ENCODE assay signal across 10 mouse cellular contexts in genomic region chr5:90601469-90601868, GRCm38 (mm10). TPM values are rescaled to one million over a fixed set of nuclear protein-coding genes. Genes with fewer than 3 reads are reported as not detected.
DNase-seq lines count a peak whose midpoint lies in the region; ATAC-seq and TF ChIP-seq lines count a peak whose summit lies in the region.
"Had no signal": no experiment of that assay in that cellular context is flagged by ENCODE, and none has a peak within 500 bp of the region (broad histone marks: within the 10 kb centered on the region; RNA-seq: fewer than 3 reads in every experiment).

No protein-coding gene starts in this region.

- no peak for ATAC-seq in heart, postnatal 0 days (ENCODE audit: insufficient read depth, low read depth)
- ATAC-seq in heart, embryonic 11.5 days (replicated peaks; ENCODE audit: insufficient number of reproducible peaks, low FRiP score, low TSS enrichment) = no peak
- ATAC-seq in activated CD4-positive, CD25-positive, alpha-beta regulatory T cell, adult 4 months = peak; percentile 32
- ATAC-seq in forebrain, embryonic 16.5 days = peak; percentile 50; the same call in 1 of the 2 replicates
- no peak for ATAC-seq in midbrain, embryonic 14.5 days (ENCODE audit: low FRiP score, low TSS enrichment)

- no peak for TF ChIP-seq EP300 in heart, postnatal 0 days (IDR thresholded peaks at IDR 0.05; ENCODE audit: low read depth)

- WGBS in heart, postnatal 0 days = 15% methylated on average over 6 of the region's 6 CpGs
- 18% methylated on average over 6 of the region's 6 CpGs for WGBS in heart, embryonic 11.5 days (ENCODE audit: insufficient replicate concordance)
- WGBS in forebrain, embryonic 16.5 days = 21% methylated on average over 6 of the region's 6 CpGs
- 25% methylated on average over 6 of the region's 6 CpGs for WGBS in midbrain, embryonic 14.5 days

- peaks cover 8% of the 10 kb centered on the region; the same call in 1 of the 2 replicates for H3K4me1 ChIP-seq in heart, postnatal 0 days (ENCODE audit: control insufficient read depth, insufficient read depth)
- H3K4me1 ChIP-seq in heart, embryonic 11.5 days (ENCODE audit: control insufficient read depth, insufficient read depth, low read length) = no peaks in the 10 kb centered on the region
- H3K4me1 ChIP-seq in forebrain, embryonic 16.5 days (replicated peaks; ENCODE audit: control insufficient read depth, insufficient read depth, low read length) = no peaks in the 10 kb centered on the region; the same call in 1 of the 2 replicates
- H3K4me1 ChIP-seq in midbrain, embryonic 14.5 days (ENCODE audit: control insufficient read depth, insufficient read depth, low read length) = no peaks in the 10 kb centered on the region

- no peak overlapping the region for H3K9ac ChIP-seq in heart, postnatal 0 days (replicated peaks; ENCODE audit: low read depth, low read length)
- no peak overlapping the region for H3K9ac ChIP-seq in heart, embryonic 11.5 days (ENCODE audit: low read depth, low read length)
- H3K9ac ChIP-seq in forebrain, embryonic 16.5 days (replicated peaks; ENCODE audit: low read depth, low read length) = no peak overlapping the region
- H3K9ac ChIP-seq in midbrain, embryonic 14.5 days (replicated peaks; ENCODE audit: low read length) = no peak overlapping the region

- no peak overlapping the region for H3K27ac ChIP-seq in heart, postnatal 0 days (ENCODE audit: low read depth)
- no peak overlapping the region for H3K27ac ChIP-seq in heart, embryonic 11.5 days (ENCODE audit: low read depth, low read length)
- H3K27ac ChIP-seq in forebrain, embryonic 16.5 days (ENCODE audit: low read length) = no peak overlapping the region
- H3K27ac ChIP-seq in layer of hippocampus, adult 2 months = no peak overlapping the region
- no peak overlapping the region for H3K27ac ChIP-seq in midbrain, embryonic 14.5 days (replicated peaks; ENCODE audit: low read depth, low read length)

- no peaks in the 10 kb centered on the region for H3K9me3 ChIP-seq in heart, postnatal 0 days (replicated peaks; ENCODE audit: control insufficient read depth, low read length)
- H3K9me3 ChIP-seq in heart, embryonic 11.5 days (replicated peaks; ENCODE audit: control insufficient read depth, low read length) = no peaks in the 10 kb centered on the region
- no peaks in the 10 kb centered on the region for H3K9me3 ChIP-seq in forebrain, embryonic 16.5 days (ENCODE audit: control insufficient read depth, low read length)
- no peaks in the 10 kb centered on the region for H3K9me3 ChIP-seq in midbrain, embryonic 14.5 days (ENCODE audit: control insufficient read depth, low read length)

- peak; percentile 35 for DNase-seq in heart, postnatal 0 days (ENCODE audit: low spot score)
- DNase-seq in 416B (ENCODE audit: low read depth) = peak; percentile 69
- DNase-seq in layer of hippocampus, adult 2 months (ENCODE audit: low spot score in 2 of 2) = peak in 1 of 2 experiments; percentile 70
- peak; percentile 84 for DNase-seq in midbrain, embryonic 14.5 days
- no peak for DNase-seq in ovary, postnatal 10 days (ENCODE audit: low spot score)

- peak; percentile 63 for TF ChIP-seq CTCF in heart, postnatal 0 days (IDR thresholded peaks at IDR 0.05; ENCODE audit: low read depth)
- peak; percentile 84 for TF ChIP-seq CTCF in layer of hippocampus, adult 2 months (conservative IDR thresholded peaks at IDR 0.05)

- H3K36me3 ChIP-seq in heart, postnatal 0 days (replicated peaks; ENCODE audit: control insufficient read depth, insufficient read depth, low read length) = no peaks in the 10 kb centered on the region
- H3K36me3 ChIP-seq in heart, embryonic 11.5 days (ENCODE audit: control insufficient read depth, insufficient read depth, low read length) = no peaks in the 10 kb centered on the region
- H3K36me3 ChIP-seq in forebrain, embryonic 16.5 days (ENCODE audit: control insufficient read depth, insufficient read depth) = no peaks in the 10 kb centered on the region
- no peaks in the 10 kb centered on the region for H3K36me3 ChIP-seq in midbrain, embryonic 14.5 days (ENCODE audit: control insufficient read depth, insufficient read depth, low read length)

- no peaks in the 10 kb centered on the region for H3K27me3 ChIP-seq in heart, postnatal 0 days (ENCODE audit: control insufficient read depth, insufficient read depth, low read length)
- H3K27me3 ChIP-seq in heart, embryonic 11.5 days (ENCODE audit: control insufficient read depth, insufficient read depth, low read length) = no peaks in the 10 kb centered on the region; the same call in 1 of the 2 replicates
- H3K27me3 ChIP-seq in forebrain, embryonic 16.5 days (replicated peaks; ENCODE audit: control insufficient read depth, insufficient read depth, low read length) = no peaks in the 10 kb centered on the region
- no peaks in the 10 kb centered on the region for H3K27me3 ChIP-seq in midbrain, embryonic 14.5 days (ENCODE audit: control insufficient read depth, insufficient read depth, low read length)

- no peak overlapping the region for H3K4me3 ChIP-seq in heart, postnatal 0 days (ENCODE audit: low read depth, low read length)
- no peak overlapping the region for H3K4me3 ChIP-seq in heart, embryonic 11.5 days (ENCODE audit: low read depth, low read length)
- no peak overlapping the region for H3K4me3 ChIP-seq in forebrain, embryonic 16.5 days (replicated peaks; ENCODE audit: low read length)
- H3K4me3 ChIP-seq in layer of hippocampus, adult 2 months = no peak overlapping the region
- H3K4me3 ChIP-seq in midbrain, embryonic 14.5 days (replicated peaks; ENCODE audit: low read depth, low read length) = no peak overlapping the region
- H3K4me3 ChIP-seq: myocyte had no signal

- H3K4me2 ChIP-seq in heart, postnatal 0 days (ENCODE audit: low read depth, low read length) = no peak overlapping the region
- no peak overlapping the region for H3K4me2 ChIP-seq in heart, embryonic 11.5 days
- H3K4me2 ChIP-seq in forebrain, embryonic 16.5 days (ENCODE audit: low read length) = no peak overlapping the region
- no peak overlapping the region for H3K4me2 ChIP-seq in midbrain, embryonic 14.5 days (ENCODE audit: low read length)

RNA-seq across cellular contexts. Expression of gene Rassf6, which starts 39.0 kb away (rescaled TPM):
- 0.35 and 0.65 TPM in 2 replicates for total RNA-seq in heart, postnatal 0 days (2014; rRNA removed; ENCODE audit: low replicate concordance)
- polyA plus RNA-seq in heart, postnatal 0 days (2015; fragmentation: Nextera tagmentation; extraction: Ambion mirVana) = 0.41 and 0.43 TPM in 2 replicates
- polyA plus RNA-seq in heart, embryonic 11.5 days (2014; fragmentation: Nextera tagmentation; extraction: Ambion mirVana) = 0.29 and 0.49 TPM in 2 replicates
- 1 to 10 TPM in 1 of 2 experiments, under 1 TPM in 1; 0.91 to 1.1 TPM for polyA plus RNA-seq in activated CD4-positive, CD25-positive, alpha-beta regulatory T cell, adult 4 months (2017; shearing (Covaris generic))
- polyA plus RNA-seq in forebrain, embryonic 16.5 days (2015; fragmentation: Nextera tagmentation; extraction: Ambion mirVana) = 0.86 and 0.92 TPM in 2 replicates
- total RNA-seq in layer of hippocampus, adult 2 months (2021) = under 1 TPM; 0.74 to 0.96 TPM
- polyA plus RNA-seq in midbrain, embryonic 14.5 days (2014; fragmentation: Nextera tagmentation; extraction: Ambion mirVana) = 0.68 and 1.0 TPM in 2 replicates
- polyA plus RNA-seq: myocyte had no signal

RNA-seq across cellular contexts. Expression of gene 5830473C10Rik, which starts 40.6 kb away (rescaled TPM):
- total RNA-seq in heart, postnatal 0 days (2014; rRNA removed; ENCODE audit: low replicate concordance) = not detected in 2 replicates
- not detected in 2 replicates for polyA plus RNA-seq in heart, postnatal 0 days (2015; fragmentation: Nextera tagmentation; extraction: Ambion mirVana)
- polyA plus RNA-seq in heart, embryonic 11.5 days (2014; fragmentation: Nextera tagmentation; extraction: Ambion mirVana) = not detected in 2 replicates
- not detected for polyA plus RNA-seq in activated CD4-positive, CD25-positive, alpha-beta regulatory T cell, adult 4 months (2017; shearing (Covaris generic))
- not detected in 2 replicates for polyA plus RNA-seq in forebrain, embryonic 16.5 days (2015; fragmentation: Nextera tagmentation; extraction: Ambion mirVana)
- total RNA-seq in layer of hippocampus, adult 2 months (2021) = not detected
- not detected in 2 replicates for polyA plus RNA-seq in midbrain, embryonic 14.5 days (2014; fragmentation: Nextera tagmentation; extraction: Ambion mirVana)
- polyA plus RNA-seq: heart, embryonic 16.5 days; myocyte had no signal

Comparison
In these comparisons a context has a peak if more than half of its experiments do, and no peak if none do; other contexts are left out.
1. ATAC-seq: peak in activated CD4-positive, CD25-positive, alpha-beta regulatory T cell, adult 4 months (single experiment) and forebrain, embryonic 16.5 days (single experiment); none in heart, postnatal 0 days (single experiment), heart, embryonic 11.5 days (single experiment) and midbrain, embryonic 14.5 days (single experiment).